Mouse (Mus musculus) liver, embryonic 13.5 days (tissue): ENCODE data around the gene Brd2. TPM values are rescaled to one million over a fixed set of nuclear protein-coding genes. Genes with fewer than 3 reads are reported as not detected.

ENCODE experiments used
- ATAC-seq: fragments of 200-750 bp; cut with Nextera tagmentation; 2 replicates; pipeline ENCODE4 v1.8.0; 2017; ENCODE audit warnings: low read depth, mild to moderate bottlenecking, moderate number of reproducible peaks, moderate library complexity
- DNase-seq: peaks from one replicate; pipeline ENCODE4 v3.0.0; 2022
- H3K27ac ChIP-seq: fragments of 300-500 bp; sonication (generic); 2 replicates; pipeline ENCODE4 v1.5.1; 2015; ENCODE audit warnings: moderate library complexity, mild to moderate bottlenecking, inconsistent platforms
- H3K27me3 ChIP-seq: fragments of 300-500 bp; sonication (generic); 2 replicates; pipeline ENCODE4 v1.6.1; 2015; ENCODE audit warnings: mild to moderate bottlenecking, inconsistent platforms
- H3K36me3 ChIP-seq: fragments of 300-500 bp; sonication (generic); 2 replicates; pipeline ENCODE4 v1.6.1; 2015; ENCODE audit warnings: mild to moderate bottlenecking, inconsistent platforms
- H3K4me1 ChIP-seq: fragments of 300-500 bp; sonication (generic); replicated peaks from 2 replicates; pipeline ENCODE4 v1.6.1; 2015; ENCODE audit warnings: inconsistent platforms
- H3K4me2 ChIP-seq: fragments of 300-500 bp; sonication (generic); 2 replicates; pipeline ENCODE4 v1.6.1; 2015; ENCODE audit warnings: inconsistent platforms, mild to moderate bottlenecking, moderate library complexity
- H3K4me3 ChIP-seq: fragments of 300-500 bp; sonication (generic); replicated peaks from 2 replicates; pipeline ENCODE4 v1.5.1; 2015; ENCODE audit warnings: mild to moderate bottlenecking, inconsistent platforms
- H3K9ac ChIP-seq: fragments of 300-500 bp; sonication (generic); 2 replicates; pipeline ENCODE4 v1.6.1; 2015; ENCODE audit warnings: mild to moderate bottlenecking, inconsistent platforms
- H3K9me3 ChIP-seq: fragments of 300-500 bp; sonication (generic); replicated peaks from 2 replicates; pipeline ENCODE4 v1.6.1; 2016; ENCODE audit warnings: inconsistent platforms
- WGBS: fragments of 180-500 bp; shearing (Covaris S2); methylation state at CpG from one replicate; pipeline ENCODE4 v1.1.7; 2015; ENCODE audit not compliant: insufficient replicate concordance; 5-methylcytosine and 5-hydroxymethylcytosine counted together
- polyA plus RNA-seq: library from polyadenylated mRNA; unstranded; fragments of >200 nt; fragmentation: Nextera tagmentation; extraction: Ambion mirVana; gene quantifications from 2 replicates; pipeline ENCODE4 v1.2.1, GENCODE M21; 2015

Gene Brd2
- polyA plus RNA-seq, 1 experiment from 2014 or later, result 42.0 TPM

DNA sequence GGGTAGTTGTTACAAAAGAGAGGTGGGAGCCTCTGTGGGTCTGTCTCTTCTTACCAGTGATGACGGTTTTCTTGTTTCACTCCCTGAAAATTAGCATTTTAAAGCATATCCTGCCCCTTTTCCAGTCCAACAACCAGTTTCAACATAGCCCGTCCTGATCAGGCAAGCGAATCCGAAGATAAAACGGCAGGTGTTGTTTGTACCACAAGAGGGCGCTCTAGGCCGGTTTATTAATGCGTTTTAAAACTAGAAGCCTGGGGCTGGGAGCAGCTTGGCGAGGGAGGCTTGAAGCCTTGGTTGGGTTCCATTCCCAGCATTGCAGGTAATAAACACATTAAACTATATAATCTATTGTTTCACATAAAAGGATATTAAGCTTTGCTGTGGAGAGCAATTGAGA lies 44.9 kb downstream of the Brd2 start:
- no peaks in the 10 kb centered on the region for H3K36me3 ChIP-seq
- no peak overlapping the region for H3K4me3 ChIP-seq
- H3K9ac ChIP-seq, result no peak overlapping the region
- WGBS, result 2% methylated on average over 9 of the region's 9 CpGs
- no peaks in the 10 kb centered on the region for H3K9me3 ChIP-seq
- DNase-seq (peak; percentile 45), ATAC-seq (no peak)
- no peaks in the 10 kb centered on the region for H3K4me1 ChIP-seq
- H3K4me2 ChIP-seq, result no peak overlapping the region
- no peak overlapping the region for H3K27ac ChIP-seq
- H3K27me3 ChIP-seq, result peaks cover 23% of the 10 kb centered on the region

DNA sequence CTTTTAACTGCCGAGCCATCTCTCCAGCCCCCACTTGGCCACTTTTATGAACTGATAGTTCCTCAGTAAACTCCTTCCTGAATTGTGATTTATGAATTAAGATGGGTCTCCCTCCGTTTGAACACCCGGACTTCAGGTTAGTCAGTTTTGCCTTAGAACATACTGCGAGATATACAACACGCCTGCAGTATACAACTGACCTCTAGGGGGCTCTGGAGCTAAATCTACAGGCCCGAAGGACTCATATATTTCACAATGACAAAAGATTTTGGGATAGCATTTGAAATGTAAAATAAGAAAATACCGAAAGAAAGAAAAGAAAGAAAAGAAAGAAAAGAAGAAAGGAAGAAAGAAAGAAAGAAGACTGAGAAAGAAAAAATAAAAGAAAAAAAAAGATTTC lies 47.2 kb downstream of the Brd2 start:
- DNase-seq (peak; percentile 18), ATAC-seq (no peak)
- Histone ChIP-seq H3K9ac (no peak overlapping the region), H3K27ac (no peak overlapping the region), H3K4me1 (no peaks in the 10 kb centered on the region), H3K9me3 (no peaks in the 10 kb centered on the region; the same call in 1 of the 2 replicates), H3K36me3 (no peaks in the 10 kb centered on the region), H3K27me3 (peaks cover 23% of the 10 kb centered on the region), H3K4me2 (no peak overlapping the region), H3K4me3 (no peak overlapping the region)
- WGBS, result 24% methylated on average over 7 of the region's 7 CpGs

DNA sequence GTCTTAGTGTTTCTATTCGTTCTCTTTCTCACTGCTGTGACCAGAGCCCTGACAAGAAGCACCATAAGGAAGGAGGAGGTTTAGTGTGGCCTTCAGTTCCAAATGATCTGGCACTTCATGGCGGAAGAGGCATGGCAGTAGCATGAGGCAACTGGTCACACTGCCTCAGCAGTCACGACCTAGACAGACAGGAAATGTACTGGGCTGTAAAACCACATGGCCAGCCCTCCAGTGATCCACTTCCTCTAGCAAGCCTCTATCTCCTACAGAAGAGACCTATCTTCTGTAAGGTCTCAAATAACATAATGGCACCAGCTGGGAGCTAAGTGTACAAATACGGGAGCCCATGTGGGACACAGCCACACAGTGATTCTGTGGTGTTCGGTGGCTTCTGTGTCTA lies 50.3 kb downstream of the Brd2 start:
- Histone ChIP-seq H3K4me2 (no peak overlapping the region), H3K36me3 (no peaks in the 10 kb centered on the region), H3K4me3 (no peak overlapping the region), H3K4me1 (no peaks in the 10 kb centered on the region), H3K9ac (no peak overlapping the region), H3K27ac (no peak overlapping the region), H3K27me3 (peaks cover 18% of the 10 kb centered on the region), H3K9me3 (no peaks in the 10 kb centered on the region; the same call in 1 of the 2 replicates)
- 40% methylated on average over 5 of the region's 5 CpGs for WGBS
- ATAC-seq (no peak), DNase-seq (no peak)

DNA sequence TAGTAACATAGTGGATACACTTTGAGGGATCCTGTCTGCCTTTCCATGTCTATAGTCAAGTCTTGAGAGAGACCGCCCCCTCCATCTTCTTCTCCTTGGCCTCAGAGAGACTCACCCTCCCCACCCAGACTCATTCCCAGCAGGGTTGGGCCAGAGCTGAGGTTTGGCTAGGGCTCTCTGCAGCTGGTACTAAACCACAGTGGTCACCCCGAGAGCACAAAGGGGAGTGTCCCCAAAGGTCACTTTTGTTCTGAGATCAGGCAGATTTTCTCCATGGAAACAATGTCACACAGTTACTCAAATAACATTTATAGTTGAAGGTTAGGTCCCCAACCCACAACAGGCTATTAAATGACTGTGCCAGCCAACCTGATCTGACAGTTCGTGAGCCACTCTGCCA lies 53.6 kb downstream of the Brd2 start:
- no peaks in the 10 kb centered on the region; the same call in 1 of the 2 replicates for H3K9me3 ChIP-seq
- ATAC-seq, result no peak
- no peak overlapping the region for H3K27ac ChIP-seq
- no peak overlapping the region for H3K4me2 ChIP-seq
- H3K9ac ChIP-seq, result no peak overlapping the region
- 39% methylated on average over 3 of the region's 3 CpGs for WGBS
- no peak for DNase-seq
- H3K4me1 ChIP-seq, result no peaks in the 10 kb centered on the region
- no peak overlapping the region for H3K4me3 ChIP-seq
- H3K27me3 ChIP-seq, result no peaks in the 10 kb centered on the region
- no peaks in the 10 kb centered on the region for H3K36me3 ChIP-seq

Other genes with a start within 250 kb of the Brd2 start
- gene Gm7029, start 248.8 kb downstream of the Brd2 start, polyA plus RNA-seq, result not detected in 2 replicates
- gene Kifc1, start 232.0 kb downstream of the Brd2 start, polyA plus RNA-seq, result 6.9 and 7.6 TPM in 2 replicates
- gene Platr17, start 217.5 kb downstream of the Brd2 start, polyA plus RNA-seq, result 0.60 and 0.91 TPM in 2 replicates
- 25.5 and 27.6 TPM in 2 replicates for gene Daxx, start 213.2 kb downstream of the Brd2 start, polyA plus RNA-seq
- 27.6 and 30.5 TPM in 2 replicates for gene Tapbp, start 206.7 kb downstream of the Brd2 start, polyA plus RNA-seq
- gene Zbtb22, start 206.7 kb downstream of the Brd2 start, polyA plus RNA-seq, result 10.1 and 10.7 TPM in 2 replicates
- 7.1 and 7.4 TPM in 2 replicates for gene Rgl2, start 193.1 kb downstream of the Brd2 start, polyA plus RNA-seq
- 153 and 157 TPM in 2 replicates for gene Pfdn6, start 182.3 kb downstream of the Brd2 start, polyA plus RNA-seq
- 30.1 and 34.9 TPM in 2 replicates for gene Wdr46, start 182.0 kb downstream of the Brd2 start, polyA plus RNA-seq
- gene B3galt4, start 171.1 kb downstream of the Brd2 start, polyA plus RNA-seq, result 2.3 and 2.5 TPM in 2 replicates
- gene Vps52, start 166.8 kb downstream of the Brd2 start, polyA plus RNA-seq, result 27.7 and 30.1 TPM in 2 replicates
- 1,343 and 1,499 TPM in 2 replicates for gene Rps18, start 166.6 kb downstream of the Brd2 start, polyA plus RNA-seq
- 80.9 and 88.3 TPM in 2 replicates for gene H2-K1, start 122.3 kb downstream of the Brd2 start, polyA plus RNA-seq
- gene Ring1, start 98.0 kb downstream of the Brd2 start, polyA plus RNA-seq, result 5.2 and 5.4 TPM in 2 replicates
- gene H2-Ke6, start 94.6 kb downstream of the Brd2 start, polyA plus RNA-seq, result 25.2 and 25.7 TPM in 2 replicates
- gene Slc39a7, start 91.0 kb downstream of the Brd2 start, polyA plus RNA-seq, result 71.7 and 76.7 TPM in 2 replicates
- 18.2 and 18.6 TPM in 2 replicates for gene Rxrb, start 90.8 kb downstream of the Brd2 start, polyA plus RNA-seq
- gene Col11a2, start 83.2 kb downstream of the Brd2 start, polyA plus RNA-seq, result 0.32 and 0.54 TPM in 2 replicates
- gene H2-Oa, start 30.3 kb downstream of the Brd2 start, polyA plus RNA-seq, result 0.39 and 0.41 TPM in 2 replicates
- gene H2-DMa, start 3.1 kb downstream of the Brd2 start, polyA plus RNA-seq, result 4.4 and 5.2 TPM in 2 replicates
- gene H2-DMb2, start 20.7 kb upstream of the Brd2 start, polyA plus RNA-seq, result 0.31 and 0.36 TPM in 2 replicates
- gene H2-DMb1, start 30.4 kb upstream of the Brd2 start, polyA plus RNA-seq, result 0.54 and 0.62 TPM in 2 replicates
- gene Tap1, start 64.9 kb upstream of the Brd2 start, polyA plus RNA-seq, result 2.4 and 3.2 TPM in 2 replicates
- gene Psmb9, start 65.1 kb upstream of the Brd2 start, polyA plus RNA-seq, result 6.6 and 7.7 TPM in 2 replicates
- gene Psmb8, start 75.1 kb upstream of the Brd2 start, polyA plus RNA-seq, result 15.3 and 18.0 TPM in 2 replicates
- 5.7 and 6.1 TPM in 2 replicates for gene Tap2, start 80.9 kb upstream of the Brd2 start, polyA plus RNA-seq
- 0.08 TPM in 1 of 2 replicates, not detected in the other for gene H2-Ob, start 116.3 kb upstream of the Brd2 start, polyA plus RNA-seq
- gene H2-Ab1, start 135.1 kb upstream of the Brd2 start, polyA plus RNA-seq, result 2.2 and 2.3 TPM in 2 replicates
- 0.96 TPM in 2 replicates for gene H2-Aa, start 165.2 kb upstream of the Brd2 start, polyA plus RNA-seq
- gene H2-Eb1, start 183.2 kb upstream of the Brd2 start, polyA plus RNA-seq, result 0.81 and 0.88 TPM in 2 replicates
- gene H2-Eb2, start 203.0 kb upstream of the Brd2 start, polyA plus RNA-seq, result not detected in 2 replicates
- gene Btnl2, start 232.2 kb upstream of the Brd2 start, polyA plus RNA-seq, result 0.05 TPM in 1 of 2 replicates, not detected in the other